Mouse (Mus musculus) left cerebral cortex, adult 9 months (tissue): ENCODE data around the gene Atp7a.

Experiments
- DNase-seq, 2 experiments: peaks; one replicate each; pipeline ENCODE4 v3.0.0; 2022; ENCODE audit warnings: low spot score in 2 of 2

Gene Atp7a

DNA sequence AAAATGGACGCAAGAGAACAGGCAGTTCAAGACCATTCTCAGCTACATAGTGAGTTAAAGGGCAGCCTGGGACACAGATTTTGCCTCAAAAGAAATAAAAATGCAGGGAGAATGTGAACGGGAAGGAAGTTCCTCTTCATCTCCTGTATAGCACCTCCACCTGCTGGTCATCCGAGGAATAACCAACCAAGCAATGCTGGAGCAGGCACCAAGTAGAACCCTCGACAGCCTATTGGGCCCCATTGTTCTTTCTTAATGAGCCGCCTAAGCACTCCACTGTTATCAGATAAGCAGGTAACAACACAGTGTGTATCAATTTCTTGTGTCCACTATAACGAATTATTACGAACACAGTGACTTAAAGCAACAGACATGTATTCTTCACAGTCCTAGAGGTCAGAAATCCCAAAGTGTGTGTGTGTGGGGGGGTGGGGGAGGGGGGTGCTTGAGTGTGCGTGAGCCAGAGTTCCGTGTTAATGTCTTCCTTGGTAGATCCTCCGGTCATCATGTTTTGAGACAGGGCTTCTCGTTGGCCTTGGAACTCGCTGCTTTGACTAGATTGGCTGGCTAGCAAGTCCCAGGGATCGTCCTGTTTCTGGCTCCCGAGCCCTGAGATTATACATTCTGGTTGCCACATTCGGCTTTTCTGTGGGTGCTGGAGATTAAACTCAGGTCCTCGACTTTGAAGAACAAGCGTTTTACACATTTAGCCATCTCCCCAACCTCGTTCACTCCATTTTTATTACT lies 144.2 kb downstream of the Atp7a start:
- DNase-seq, result peak; percentile 25 to 78

DNA sequence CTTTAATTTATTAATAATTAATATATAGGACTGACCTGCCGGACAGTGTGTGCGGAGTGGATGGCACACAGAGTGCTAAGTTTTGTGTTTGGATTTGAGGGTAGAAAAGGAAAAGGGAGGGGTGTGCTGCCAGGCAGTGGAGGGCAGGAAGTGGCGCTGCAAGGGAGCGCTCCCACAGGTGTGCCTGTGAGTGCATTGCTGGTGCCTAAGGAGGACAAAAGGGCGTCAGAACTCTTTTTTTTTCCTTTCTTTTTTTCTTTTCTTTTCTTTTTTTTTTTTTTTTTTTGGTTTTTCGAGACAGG lies 144.7 kb downstream of the Atp7a start:
- DNase-seq, result no peak
